Mouse (Mus musculus) liver, embryonic 13.5 days (tissue): ENCODE data around the gene Pdzd2. TPM values are rescaled to one million over a fixed set of nuclear protein-coding genes. Genes with fewer than 3 reads are reported as not detected.

Experiments
- ATAC-seq: fragments of 200-750 bp; cut with Nextera tagmentation; 2 replicates; pipeline ENCODE4 v1.8.0; 2017; ENCODE audit warnings: low read depth, mild to moderate bottlenecking, moderate number of reproducible peaks, moderate library complexity
- DNase-seq: peaks from one replicate; pipeline ENCODE4 v3.0.0; 2022
- H3K27ac ChIP-seq: fragments of 300-500 bp; sonication (generic); 2 replicates; pipeline ENCODE4 v1.5.1; 2015; ENCODE audit warnings: moderate library complexity, mild to moderate bottlenecking, inconsistent platforms
- H3K27me3 ChIP-seq: fragments of 300-500 bp; sonication (generic); 2 replicates; pipeline ENCODE4 v1.6.1; 2015; ENCODE audit warnings: mild to moderate bottlenecking, inconsistent platforms
- H3K36me3 ChIP-seq: fragments of 300-500 bp; sonication (generic); 2 replicates; pipeline ENCODE4 v1.6.1; 2015; ENCODE audit warnings: mild to moderate bottlenecking, inconsistent platforms
- H3K4me1 ChIP-seq: fragments of 300-500 bp; sonication (generic); replicated peaks from 2 replicates; pipeline ENCODE4 v1.6.1; 2015; ENCODE audit warnings: inconsistent platforms
- H3K4me2 ChIP-seq: fragments of 300-500 bp; sonication (generic); 2 replicates; pipeline ENCODE4 v1.6.1; 2015; ENCODE audit warnings: inconsistent platforms, mild to moderate bottlenecking, moderate library complexity
- H3K4me3 ChIP-seq: fragments of 300-500 bp; sonication (generic); replicated peaks from 2 replicates; pipeline ENCODE4 v1.5.1; 2015; ENCODE audit warnings: mild to moderate bottlenecking, inconsistent platforms
- H3K9ac ChIP-seq: fragments of 300-500 bp; sonication (generic); 2 replicates; pipeline ENCODE4 v1.6.1; 2015; ENCODE audit warnings: mild to moderate bottlenecking, inconsistent platforms
- H3K9me3 ChIP-seq: fragments of 300-500 bp; sonication (generic); replicated peaks from 2 replicates; pipeline ENCODE4 v1.6.1; 2016; ENCODE audit warnings: inconsistent platforms
- WGBS: fragments of 180-500 bp; shearing (Covaris S2); methylation state at CpG from one replicate; pipeline ENCODE4 v1.1.7; 2015; ENCODE audit not compliant: insufficient replicate concordance; 5-methylcytosine and 5-hydroxymethylcytosine counted together
- polyA plus RNA-seq: library from polyadenylated mRNA; unstranded; fragments of >200 nt; fragmentation: Nextera tagmentation; extraction: Ambion mirVana; gene quantifications from 2 replicates; pipeline ENCODE4 v1.2.1, GENCODE M21; 2015

The Pdzd2 gene
- polyA plus RNA-seq, 1 experiment from 2014 or later: 1.5 TPM

DNA sequence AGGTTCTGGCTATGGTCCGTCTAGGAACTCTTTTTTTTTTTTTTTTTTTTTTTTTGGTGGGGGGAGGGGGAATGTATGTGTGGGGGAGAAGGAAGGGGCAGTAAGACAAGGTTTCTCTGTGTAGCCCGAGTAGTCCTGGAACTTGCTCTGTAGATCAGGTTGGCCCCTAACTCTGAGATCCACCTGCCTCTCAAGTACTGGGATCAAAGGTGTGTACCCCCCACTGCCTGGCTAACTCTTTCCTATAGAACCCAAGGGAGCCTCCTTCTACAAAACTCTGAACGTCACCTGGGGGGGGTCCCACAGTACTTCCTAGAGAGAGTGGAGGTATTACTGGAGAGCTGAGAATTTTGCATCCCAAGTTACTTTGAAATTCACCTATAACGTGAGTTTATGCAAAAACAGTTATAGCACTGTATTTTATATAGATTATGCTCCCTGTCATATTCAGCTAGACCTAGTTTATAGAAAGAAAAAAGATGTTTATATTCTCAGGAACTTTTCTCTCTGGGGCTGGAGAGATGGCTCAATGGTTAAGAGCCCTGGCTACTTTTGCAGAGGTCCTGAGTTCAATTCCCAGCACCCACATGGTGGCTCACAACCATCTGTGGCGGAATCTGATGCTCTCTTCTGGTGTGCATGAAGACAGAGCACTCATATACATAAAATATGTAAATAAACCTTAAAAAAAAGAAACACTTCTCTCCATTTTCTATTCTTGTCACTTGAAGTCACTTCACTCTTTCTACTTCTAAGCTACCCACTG, 191.9 kb downstream of the Pdzd2 start:
- Histone ChIP-seq H3K9me3 (no peaks in the 10 kb centered on the region), H3K4me1 (0 out of 2 replicates have a peak, but pooled peaks cover 4% of the 10 kb centered on the region), H3K27ac (no peak overlapping the region), H3K27me3 (peaks cover 25% of the 10 kb centered on the region), H3K36me3 (no peaks in the 10 kb centered on the region), H3K4me2 (no peak overlapping the region), H3K9ac (no peak overlapping the region), H3K4me3 (no peak overlapping the region)
- DNase-seq: no peak
- no peak for ATAC-seq
- WGBS: 56% methylated on average over 5 of the region's 5 CpGs

DNA sequence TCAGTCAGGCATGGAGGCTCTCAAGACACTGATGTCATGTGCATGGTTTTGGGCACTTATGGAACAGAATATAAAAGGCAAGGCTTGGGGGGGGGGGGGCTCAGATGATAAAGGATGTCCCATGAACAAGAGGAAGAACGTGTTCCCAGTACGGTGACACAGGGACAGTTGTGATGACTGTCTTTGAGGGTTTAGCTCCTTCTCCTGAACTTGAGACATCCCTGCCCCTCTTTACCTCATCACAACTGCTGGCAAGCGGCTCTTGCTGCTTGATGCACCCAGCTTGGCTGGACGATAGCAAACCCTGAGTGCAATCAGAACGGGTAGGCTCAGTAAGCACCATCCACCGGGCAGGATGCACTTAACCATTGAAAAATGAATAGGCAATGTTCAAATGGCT, 192.9 kb downstream of the Pdzd2 start:
- ATAC-seq (no peak), DNase-seq (no peak)
- no peak overlapping the region for H3K9ac ChIP-seq
- H3K4me2 ChIP-seq: no peak overlapping the region
- H3K9me3 ChIP-seq: no peaks in the 10 kb centered on the region
- H3K27ac ChIP-seq: no peak overlapping the region
- 59% methylated on average over 6 of the region's 6 CpGs for WGBS
- H3K4me1 ChIP-seq: 0 out of 2 replicates have a peak, but pooled peaks cover 4% of the 10 kb centered on the region
- peaks cover 25% of the 10 kb centered on the region for H3K27me3 ChIP-seq
- no peak overlapping the region for H3K4me3 ChIP-seq
- no peaks in the 10 kb centered on the region for H3K36me3 ChIP-seq

DNA sequence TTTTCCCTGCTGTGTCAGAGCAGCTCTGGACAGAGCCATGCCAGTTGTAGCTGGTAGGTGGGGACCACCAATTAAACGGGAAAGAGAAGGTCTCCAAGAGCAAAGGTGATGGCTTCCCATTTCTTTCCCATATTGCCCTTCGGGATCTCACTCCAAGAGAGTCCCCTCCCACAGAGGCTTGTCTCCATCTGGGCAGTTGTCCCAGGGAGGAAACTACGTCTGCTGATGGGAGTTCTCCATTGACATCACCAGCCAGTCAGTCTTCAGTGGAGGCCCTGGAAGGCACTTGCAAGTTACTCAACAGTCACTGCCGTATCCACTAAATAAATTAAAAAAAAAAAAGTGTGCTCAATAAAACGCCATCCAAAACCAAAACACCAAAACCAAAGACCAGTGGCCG, 194.1 kb downstream of the Pdzd2 start:
- H3K4me3 ChIP-seq: no peak overlapping the region
- H3K4me1 ChIP-seq: 0 out of 2 replicates have a peak, but pooled peaks cover 4% of the 10 kb centered on the region
- H3K9me3 ChIP-seq: no peaks in the 10 kb centered on the region
- H3K27me3 ChIP-seq: peaks cover 21% of the 10 kb centered on the region
- no peak for DNase-seq
- H3K36me3 ChIP-seq: no peaks in the 10 kb centered on the region
- WGBS: 46% methylated on average over 6 of the region's 6 CpGs
- no peak overlapping the region for H3K27ac ChIP-seq
- H3K9ac ChIP-seq: no peak overlapping the region
- ATAC-seq: no peak
- no peak overlapping the region for H3K4me2 ChIP-seq

DNA sequence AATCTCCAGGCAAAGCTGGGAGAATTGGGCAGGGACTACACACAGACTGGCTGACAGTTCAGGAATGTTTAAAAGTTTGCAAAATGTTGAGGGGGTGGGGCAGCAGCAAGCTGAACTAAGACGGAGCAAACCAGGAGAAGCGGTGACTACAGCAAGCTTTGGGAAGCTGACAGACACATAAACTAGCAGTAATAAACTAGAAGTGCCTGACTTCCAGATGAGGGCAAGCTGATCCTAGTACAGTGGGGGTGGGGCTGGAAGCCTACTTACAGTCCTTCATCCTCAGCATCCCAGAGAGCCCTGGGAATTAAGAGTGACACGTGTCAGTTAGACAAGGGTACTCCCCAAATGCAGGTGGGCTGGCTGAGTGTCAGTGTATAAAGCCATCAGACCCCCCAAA, 194.5 kb downstream of the Pdzd2 start:
- no peak overlapping the region for H3K9ac ChIP-seq
- peaks cover 16% of the 10 kb centered on the region for H3K27me3 ChIP-seq
- no peak overlapping the region for H3K27ac ChIP-seq
- ATAC-seq (no peak), DNase-seq (no peak)
- H3K4me3 ChIP-seq: no peak overlapping the region
- WGBS: 60% methylated on average over 3 of the region's 3 CpGs
- no peaks in the 10 kb centered on the region for H3K9me3 ChIP-seq
- H3K36me3 ChIP-seq: no peaks in the 10 kb centered on the region
- H3K4me1 ChIP-seq: 0 out of 2 replicates have a peak, but pooled peaks cover 4% of the 10 kb centered on the region
- H3K4me2 ChIP-seq: no peak overlapping the region

DNA sequence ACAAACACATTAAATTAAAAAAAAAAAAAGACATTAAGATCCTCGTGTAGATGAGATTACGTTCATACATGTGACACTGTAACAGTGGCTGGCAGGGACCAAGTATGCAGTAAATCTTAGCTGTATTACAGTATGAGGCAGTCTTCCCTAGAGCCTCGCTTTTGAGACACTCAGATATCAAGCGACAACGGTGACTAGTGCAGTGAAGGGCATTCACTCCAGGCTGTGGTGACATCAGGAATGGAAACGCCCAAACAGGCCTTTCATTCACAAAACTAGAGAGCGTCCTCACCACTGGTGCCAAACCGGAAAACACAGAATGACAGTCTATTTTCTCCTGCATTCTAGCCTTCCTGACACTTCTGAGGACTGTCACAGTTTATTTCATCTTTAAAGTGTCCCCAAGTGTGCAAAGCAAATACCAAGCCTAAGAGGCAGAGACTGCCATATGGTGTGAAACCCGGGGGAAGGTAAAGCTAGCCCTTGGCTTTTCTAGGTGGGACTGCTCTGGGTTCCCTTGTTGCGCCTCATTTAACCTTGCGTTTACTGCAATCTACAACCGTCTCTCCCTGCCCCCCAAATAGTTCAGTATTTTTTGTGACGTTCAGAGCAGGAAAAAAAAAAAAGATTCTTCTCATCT, 195.9 kb downstream of the Pdzd2 start:
- 0 out of 2 replicates have a peak, but pooled peaks cover 2% of the 10 kb centered on the region for H3K27me3 ChIP-seq
- no peak for ATAC-seq
- H3K9me3 ChIP-seq: no peaks in the 10 kb centered on the region
- 65% methylated on average over 13 of the region's 13 CpGs for WGBS
- H3K4me2 ChIP-seq: no peak overlapping the region
- no peak for DNase-seq
- no peak overlapping the region for H3K9ac ChIP-seq
- H3K36me3 ChIP-seq: no peaks in the 10 kb centered on the region
- H3K4me3 ChIP-seq: no peak overlapping the region
- H3K27ac ChIP-seq: no peak overlapping the region
- no peaks in the 10 kb centered on the region for H3K4me1 ChIP-seq

DNA sequence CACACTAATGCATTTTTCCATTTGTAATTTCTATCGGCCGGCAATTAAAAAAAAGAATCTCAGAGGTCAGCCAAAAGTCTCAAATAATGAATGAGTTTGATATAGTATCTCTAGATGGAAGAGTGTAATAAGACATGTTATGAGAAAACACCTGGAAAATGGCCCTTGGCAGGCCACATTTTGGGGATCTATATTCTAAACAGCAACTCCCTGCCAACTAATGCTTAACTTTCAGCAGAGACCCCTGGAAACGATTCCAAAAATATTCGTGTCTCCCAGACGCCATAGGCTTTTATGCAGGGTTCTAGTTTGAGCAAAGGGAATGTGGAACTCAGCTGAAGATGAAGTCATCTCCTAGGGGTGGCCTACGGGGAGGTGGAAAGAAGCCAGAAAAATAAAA, 197.4 kb downstream of the Pdzd2 start:
- ATAC-seq: no peak
- Histone ChIP-seq H3K4me3 (no peak overlapping the region), H3K27ac (no peak overlapping the region), H3K4me1 (no peaks in the 10 kb centered on the region), H3K9ac (no peak overlapping the region), H3K9me3 (no peaks in the 10 kb centered on the region), H3K36me3 (no peaks in the 10 kb centered on the region), H3K4me2 (no peak overlapping the region), H3K27me3 (no peaks in the 10 kb centered on the region)
- WGBS: 74% methylated on average over 6 of the region's 6 CpGs
- DNase-seq: no peak

DNA sequence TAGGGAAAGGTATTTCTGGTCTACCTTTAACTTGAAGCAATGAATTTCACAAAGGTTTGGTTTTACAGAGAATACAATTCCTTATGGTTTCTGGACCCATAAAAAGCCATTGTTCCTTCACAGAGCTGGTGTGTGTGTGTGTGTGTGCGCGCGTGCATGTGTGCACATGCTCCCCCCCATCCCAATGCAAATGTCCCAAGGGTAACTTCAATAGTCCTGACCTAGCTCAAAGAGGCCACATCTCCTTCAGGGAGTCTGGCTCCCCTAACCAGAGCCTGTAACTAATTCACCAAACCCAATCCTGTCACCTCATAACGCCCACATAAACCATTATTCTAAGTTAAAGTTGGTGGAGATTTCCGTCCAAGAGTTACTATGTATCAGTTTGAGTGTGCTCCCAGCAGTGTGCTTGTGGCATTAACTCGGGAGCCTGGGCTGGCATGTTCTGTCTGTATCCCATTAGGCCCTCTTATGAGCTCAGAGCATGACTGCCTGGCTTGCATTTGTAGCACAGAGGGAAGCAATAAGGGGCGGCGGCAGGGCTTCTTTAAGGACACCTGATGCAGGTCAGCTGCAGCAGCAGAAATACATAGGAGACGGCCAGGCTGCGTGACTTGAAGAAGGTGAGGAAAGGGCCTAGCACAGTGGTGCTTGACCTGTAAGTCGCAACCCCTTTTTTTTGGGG, 200.0 kb downstream of the Pdzd2 start:
- H3K4me2 ChIP-seq: no peak overlapping the region
- no peak for DNase-seq
- ATAC-seq: no peak
- no peaks in the 10 kb centered on the region for H3K36me3 ChIP-seq
- H3K4me3 ChIP-seq: no peak overlapping the region
- H3K9ac ChIP-seq: no peak overlapping the region
- H3K9me3 ChIP-seq: no peaks in the 10 kb centered on the region
- WGBS: 77% methylated on average over 11 of the region's 11 CpGs
- no peaks in the 10 kb centered on the region for H3K27me3 ChIP-seq
- no peaks in the 10 kb centered on the region for H3K4me1 ChIP-seq
- H3K27ac ChIP-seq: no peak overlapping the region

DNA sequence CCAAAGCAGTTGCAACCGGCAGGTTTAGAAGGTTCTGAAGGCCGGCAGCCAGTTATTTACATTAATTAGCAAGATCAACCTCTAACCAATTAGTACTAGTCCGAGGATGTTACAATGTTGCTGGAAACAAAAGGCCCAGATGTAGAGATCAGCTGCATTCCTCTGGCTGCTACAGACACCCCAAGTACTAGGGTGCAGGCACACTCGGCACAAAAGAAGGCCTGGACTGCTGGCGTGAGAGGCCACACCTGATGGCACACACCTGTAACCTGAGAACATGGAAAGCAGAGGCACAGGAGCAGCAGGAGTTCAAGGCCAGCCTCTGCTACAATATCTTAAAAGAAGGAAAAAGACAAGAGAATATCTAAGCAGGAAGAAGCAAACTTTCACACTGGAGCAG, 206.5 kb downstream of the Pdzd2 start:
- Histone ChIP-seq H3K4me1 (no peaks in the 10 kb centered on the region), H3K4me3 (no peak overlapping the region), H3K27ac (no peak overlapping the region), H3K27me3 (no peaks in the 10 kb centered on the region), H3K9ac (no peak overlapping the region), H3K36me3 (no peaks in the 10 kb centered on the region), H3K9me3 (no peaks in the 10 kb centered on the region), H3K4me2 (no peak overlapping the region)
- 71% methylated on average over 5 of the region's 5 CpGs for WGBS
- DNase-seq (no peak), ATAC-seq (no peak)

DNA sequence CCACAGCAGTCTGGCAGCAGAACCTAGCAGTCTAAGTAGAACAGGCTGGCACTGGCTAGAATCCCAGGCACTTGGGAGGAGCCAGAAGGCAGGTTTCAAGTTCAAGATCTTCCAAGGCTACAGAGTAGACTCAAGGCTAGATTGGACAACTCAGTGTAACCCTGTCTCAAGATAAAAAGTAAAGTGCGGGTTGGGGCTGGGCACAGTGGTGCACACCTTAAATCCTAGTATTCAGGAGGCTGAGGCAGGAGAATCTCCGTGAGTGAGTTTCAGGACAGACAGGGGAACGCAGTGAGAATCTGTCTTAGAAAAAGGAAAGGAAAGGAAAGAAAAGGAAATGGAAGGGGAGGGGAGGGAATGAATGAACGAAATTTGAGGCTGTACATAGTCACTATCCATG, 207.2 kb downstream of the Pdzd2 start:
- Histone ChIP-seq H3K36me3 (no peaks in the 10 kb centered on the region), H3K9me3 (no peaks in the 10 kb centered on the region), H3K27me3 (no peaks in the 10 kb centered on the region), H3K27ac (no peak overlapping the region), H3K4me2 (no peak overlapping the region), H3K4me1 (no peaks in the 10 kb centered on the region), H3K4me3 (no peak overlapping the region), H3K9ac (no peak overlapping the region)
- no peak for DNase-seq
- 54% methylated on average over 4 of the region's 4 CpGs for WGBS
- ATAC-seq: no peak

DNA sequence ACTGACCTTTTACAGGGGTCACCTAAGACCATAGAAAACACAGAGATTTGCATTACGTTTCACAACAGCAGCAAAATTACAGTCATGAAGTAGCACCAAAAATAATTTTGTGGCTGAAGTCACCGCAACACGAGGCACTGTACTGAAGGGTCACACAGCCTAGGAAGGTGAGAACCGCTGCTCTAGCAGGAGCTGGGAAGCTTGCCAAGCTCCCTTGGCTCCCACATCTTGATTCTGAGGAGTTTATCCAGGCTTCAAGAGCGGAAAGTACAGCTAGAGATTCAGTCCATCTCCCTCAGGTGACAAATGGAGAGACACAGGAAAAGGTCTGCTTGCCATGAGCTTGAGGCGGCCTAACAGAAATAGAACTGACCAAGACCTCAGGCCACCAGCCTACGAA, 216.9 kb downstream of the Pdzd2 start:
- WGBS: 71% methylated on average over 7 of the region's 7 CpGs
- H3K27ac ChIP-seq: no peak overlapping the region

DNA sequence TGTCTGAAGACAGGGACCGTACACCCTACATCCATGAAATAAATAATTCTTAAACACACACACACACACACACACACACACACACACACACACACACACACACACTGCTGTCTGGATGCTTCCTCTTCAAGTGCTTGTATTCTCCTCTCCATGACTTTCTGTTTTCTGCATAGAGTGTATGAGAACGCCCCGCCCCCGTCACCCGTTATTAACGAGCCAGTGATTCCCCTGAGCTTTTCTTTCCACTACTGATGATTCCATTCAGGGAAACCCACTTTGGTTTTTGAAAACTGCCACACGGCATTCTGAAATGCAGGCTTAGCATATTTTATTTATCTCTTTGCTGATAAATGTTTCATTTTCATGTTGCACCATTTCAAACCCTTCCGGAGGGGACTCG, 219.4 kb downstream of the Pdzd2 start:
- Histone ChIP-seq H3K9me3 (no peaks in the 10 kb centered on the region), H3K4me3 (no peak overlapping the region), H3K27ac (no peak overlapping the region), H3K4me2 (no peak overlapping the region), H3K9ac (no peak overlapping the region), H3K4me1 (no peaks in the 10 kb centered on the region), H3K27me3 (no peaks in the 10 kb centered on the region), H3K36me3 (no peaks in the 10 kb centered on the region)
- DNase-seq (no peak), ATAC-seq (no peak)
- WGBS: 72% methylated on average over 9 of the region's 9 CpGs

More for the DNA sequence above, 216.9 kb downstream of the Pdzd2 start:
- ATAC-seq: no peak
- DNase-seq: no peak
- Histone ChIP-seq H3K4me1 (no peaks in the 10 kb centered on the region), H3K4me3 (no peak overlapping the region), H3K27me3 (no peaks in the 10 kb centered on the region), H3K9me3 (no peaks in the 10 kb centered on the region), H3K9ac (no peak overlapping the region), H3K36me3 (no peaks in the 10 kb centered on the region), H3K4me2 (no peak overlapping the region)
